Mouse (Mus musculus): ENCODE data around the gene Myadm. TPM values are rescaled to one million over a fixed set of nuclear protein-coding genes. Genes with fewer than 3 reads are reported as not detected.

Myadm gene
- 159 and 162 TPM in 2 replicates for polyA plus RNA-seq (2015; fragmentation: Nextera tagmentation; extraction: Ambion mirVana)

GRCm38 (mm10) chr7:3288976-3289970 is at the start of gene Myadm, which contains the start of gene Prkcg:
TSS of gene Myadm (plus strand) at chr7:3289080.
TSS of gene Prkcg (plus strand) at chr7:3289179.
- peak within 1 kb of the TSS; percentile 97 for H3K27ac ChIP-seq (replicated peaks)
- H3K27me3 ChIP-seq (replicated peaks): no peaks in the 10 kb centered on the region
- H3K4me2 ChIP-seq: peak within 1 kb of the TSS; percentile 81
- peak within 1 kb of the TSS; percentile 81 for H3K9ac ChIP-seq
- H3K36me3 ChIP-seq: peaks cover 10% of the 10 kb centered on the region
- peaks cover 36% of the 10 kb centered on the region for H3K4me1 ChIP-seq
- H3K4me3 ChIP-seq: peak within 1 kb of the TSS; percentile 67
- 2% methylated on average over 30 of the region's 30 CpGs for WGBS
- H3K9me3 ChIP-seq: no peaks in the 10 kb centered on the region
- ATAC-seq (ENCODE audit: extremely low read depth, insufficient number of reproducible peaks, low FRiP score, low TSS enrichment): no peak

DNA sequence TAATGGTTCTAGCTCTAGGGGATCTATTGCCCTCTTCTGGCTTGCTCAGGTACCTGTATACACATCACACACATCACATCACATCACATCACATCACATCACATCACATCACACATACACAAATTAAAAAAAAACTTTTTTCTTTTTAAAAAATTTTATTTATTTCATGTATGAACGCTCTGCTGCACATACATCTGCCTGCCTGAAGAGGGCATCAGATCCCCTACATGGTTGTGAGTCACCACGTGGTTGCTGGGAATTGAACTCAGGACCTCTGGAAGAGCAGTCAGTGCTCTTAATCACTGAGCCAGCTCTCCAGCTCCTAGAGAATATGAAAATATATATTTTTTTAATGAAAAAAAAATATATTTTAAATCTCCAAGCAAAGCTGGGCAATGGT is 49.7 kb upstream of the Myadm start:
- no peak for ATAC-seq (ENCODE audit: extremely low read depth, insufficient number of reproducible peaks, low FRiP score, low TSS enrichment)
- WGBS: 74% methylated on average over 2 of the region's 2 CpGs

DNA sequence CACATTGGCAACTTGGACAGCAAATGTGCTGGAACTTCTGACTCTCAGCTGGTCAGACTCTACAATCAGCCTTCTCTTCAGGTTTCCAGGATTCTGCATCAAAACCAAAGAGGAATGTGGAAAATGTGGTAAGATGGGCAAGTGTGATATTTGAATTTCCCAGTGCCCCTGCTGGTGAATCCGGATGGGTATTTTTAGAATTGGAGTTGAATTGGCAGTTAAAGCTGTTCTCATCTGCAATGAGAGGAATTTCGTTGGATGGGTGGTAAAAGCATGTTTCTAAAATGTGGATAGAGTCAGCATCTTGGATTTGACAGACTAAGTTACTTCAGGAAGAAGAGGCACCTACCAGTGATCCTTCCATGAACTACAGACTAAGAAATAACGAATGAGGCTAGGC is 28.2 kb upstream of the Myadm start:
- Histone ChIP-seq H3K9me3 (no peaks in the 10 kb centered on the region), H3K27ac (replicated peaks) (no peak overlapping the region), H3K27me3 (replicated peaks) (peaks cover 15% of the 10 kb centered on the region), H3K9ac (no peak overlapping the region), H3K4me2 (no peak overlapping the region), H3K36me3 (no peaks in the 10 kb centered on the region), H3K4me1 (peaks cover 11% of the 10 kb centered on the region), H3K4me3 (no peak overlapping the region)
- WGBS: 56% methylated on average over 3 of the region's 3 CpGs
- no peak for ATAC-seq (ENCODE audit: extremely low read depth, insufficient number of reproducible peaks, low FRiP score, low TSS enrichment)

More for the DNA sequence above, 49.7 kb upstream of the Myadm start:
- Histone ChIP-seq H3K9me3 (peaks cover 6% of the 10 kb centered on the region; the same call in 1 of the 2 replicates), H3K4me1 (no peaks in the 10 kb centered on the region), H3K27ac (replicated peaks) (no peak overlapping the region), H3K4me3 (no peak overlapping the region), H3K4me2 (no peak overlapping the region), H3K36me3 (no peaks in the 10 kb centered on the region), H3K9ac (no peak overlapping the region), H3K27me3 (replicated peaks) (no peaks in the 10 kb centered on the region)

GRCm38 (mm10) chr7:3261446-3261845 is 27.4 kb upstream of the Myadm start:
- no peak for ATAC-seq (ENCODE audit: extremely low read depth, insufficient number of reproducible peaks, low FRiP score, low TSS enrichment)
- Histone ChIP-seq H3K27me3 (replicated peaks) (peaks cover 15% of the 10 kb centered on the region), H3K9ac (no peak overlapping the region), H3K4me1 (peaks cover 11% of the 10 kb centered on the region), H3K4me2 (no peak overlapping the region), H3K4me3 (no peak overlapping the region), H3K27ac (replicated peaks) (no peak overlapping the region), H3K9me3 (no peaks in the 10 kb centered on the region), H3K36me3 (no peaks in the 10 kb centered on the region)
- 54% methylated on average over 4 of the region's 4 CpGs for WGBS

- H3K4me2 ChIP-seq: no peak overlapping the region
- no peak overlapping the region for H3K4me3 ChIP-seq
- WGBS: 29% methylated on average over 2 of the region's 2 CpGs
- peaks cover 15% of the 10 kb centered on the region for H3K27me3 ChIP-seq (replicated peaks)
- H3K36me3 ChIP-seq: no peaks in the 10 kb centered on the region
- no peak for ATAC-seq (ENCODE audit: extremely low read depth, insufficient number of reproducible peaks, low FRiP score, low TSS enrichment)
- H3K9ac ChIP-seq: no peak overlapping the region
- H3K4me1 ChIP-seq: peaks cover 11% of the 10 kb centered on the region
- H3K9me3 ChIP-seq: no peaks in the 10 kb centered on the region
- H3K27ac ChIP-seq (replicated peaks): no peak overlapping the region
These were observed 26.1 kb upstream of the Myadm start for GRCm38 (mm10) chr7:3262789-3263188.

GRCm38 (mm10) chr7:3264390-3265022 is 24.4 kb upstream of the Myadm start:
- H3K27me3 ChIP-seq (replicated peaks): peaks cover 15% of the 10 kb centered on the region
- H3K4me3 ChIP-seq: peak overlapping the region; percentile 42
- no peak overlapping the region for H3K27ac ChIP-seq (replicated peaks)
- WGBS: 14% methylated on average over 22 of the region's 22 CpGs
- H3K9me3 ChIP-seq: no peaks in the 10 kb centered on the region
- H3K36me3 ChIP-seq: no peaks in the 10 kb centered on the region
- no peak for ATAC-seq (ENCODE audit: extremely low read depth, insufficient number of reproducible peaks, low FRiP score, low TSS enrichment)
- H3K4me2 ChIP-seq: peak overlapping the region; percentile 70
- H3K4me1 ChIP-seq: peaks cover 11% of the 10 kb centered on the region
- H3K9ac ChIP-seq: peak overlapping the region; percentile 67

GRCm38 (mm10) chr7:3265311-3265710 is 23.6 kb upstream of the Myadm start:
- no peak for ATAC-seq (ENCODE audit: extremely low read depth, insufficient number of reproducible peaks, low FRiP score, low TSS enrichment)
- H3K4me2 ChIP-seq: peak overlapping the region; percentile 70
- H3K4me3 ChIP-seq: peak overlapping the region; percentile 42
- H3K9ac ChIP-seq: no peak overlapping the region
- H3K4me1 ChIP-seq: peaks cover 11% of the 10 kb centered on the region
- no peak overlapping the region for H3K27ac ChIP-seq (replicated peaks)
- H3K27me3 ChIP-seq (replicated peaks): peaks cover 15% of the 10 kb centered on the region
- 50% methylated on average over 6 of the region's 6 CpGs for WGBS
- H3K36me3 ChIP-seq: no peaks in the 10 kb centered on the region
- H3K9me3 ChIP-seq: no peaks in the 10 kb centered on the region

GRCm38 (mm10) chr7:3267261-3267660 is 21.6 kb upstream of the Myadm start:
- Histone ChIP-seq H3K4me1 (peaks cover 11% of the 10 kb centered on the region), H3K27me3 (replicated peaks) (peaks cover 15% of the 10 kb centered on the region), H3K4me2 (no peak overlapping the region), H3K27ac (replicated peaks) (no peak overlapping the region), H3K9ac (no peak overlapping the region), H3K4me3 (no peak overlapping the region), H3K9me3 (no peaks in the 10 kb centered on the region), H3K36me3 (no peaks in the 10 kb centered on the region)
- 55% methylated on average over 3 of the region's 3 CpGs for WGBS
- ATAC-seq (ENCODE audit: extremely low read depth, insufficient number of reproducible peaks, low FRiP score, low TSS enrichment): no peak

GRCm38 (mm10) chr7:3267888-3268287 is 21.0 kb upstream of the Myadm start:
- Histone ChIP-seq H3K9ac (no peak overlapping the region), H3K4me1 (peaks cover 11% of the 10 kb centered on the region), H3K4me3 (no peak overlapping the region), H3K4me2 (no peak overlapping the region), H3K36me3 (no peaks in the 10 kb centered on the region), H3K27ac (replicated peaks) (no peak overlapping the region), H3K27me3 (replicated peaks) (peaks cover 15% of the 10 kb centered on the region), H3K9me3 (no peaks in the 10 kb centered on the region)
- WGBS: 58% methylated on average over 8 of the region's 8 CpGs
- ATAC-seq (ENCODE audit: extremely low read depth, insufficient number of reproducible peaks, low FRiP score, low TSS enrichment): no peak

DNA sequence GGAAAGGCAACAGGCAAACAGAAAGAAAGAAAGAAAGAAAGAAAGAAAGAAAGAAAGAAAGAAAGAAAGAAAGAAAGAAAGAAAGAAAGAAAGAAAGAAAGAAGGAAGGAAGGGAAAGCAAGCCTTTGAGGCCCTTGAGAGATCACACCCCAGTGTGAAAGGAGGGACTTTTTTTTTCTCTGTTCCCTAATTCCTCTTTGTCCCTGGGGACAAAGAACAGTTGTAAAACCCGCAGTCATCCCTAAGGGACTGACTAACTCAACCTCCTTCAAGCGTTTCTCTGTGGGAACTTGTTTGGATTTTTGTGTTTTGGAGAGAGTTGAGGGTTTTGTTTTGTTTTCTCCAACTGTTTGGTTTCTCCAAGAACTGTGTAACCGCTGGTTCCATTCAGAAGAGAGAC is 20.6 kb upstream of the Myadm start:
- Histone ChIP-seq H3K4me3 (no peak overlapping the region), H3K9me3 (no peaks in the 10 kb centered on the region), H3K36me3 (no peaks in the 10 kb centered on the region), H3K4me1 (peaks cover 11% of the 10 kb centered on the region), H3K9ac (no peak overlapping the region), H3K4me2 (no peak overlapping the region), H3K27me3 (replicated peaks) (peaks cover 15% of the 10 kb centered on the region), H3K27ac (replicated peaks) (no peak overlapping the region)
- WGBS: 40% methylated on average over 3 of the region's 3 CpGs
- no peak for ATAC-seq (ENCODE audit: extremely low read depth, insufficient number of reproducible peaks, low FRiP score, low TSS enrichment)

GRCm38 (mm10) chr7:3272206-3272605 is 16.7 kb upstream of the Myadm start:
- no peak for ATAC-seq (ENCODE audit: extremely low read depth, insufficient number of reproducible peaks, low FRiP score, low TSS enrichment)
- Histone ChIP-seq H3K4me2 (no peak overlapping the region), H3K27ac (replicated peaks) (no peak overlapping the region), H3K9me3 (no peaks in the 10 kb centered on the region), H3K36me3 (no peaks in the 10 kb centered on the region), H3K4me3 (no peak overlapping the region), H3K9ac (no peak overlapping the region), H3K27me3 (replicated peaks) (no peaks in the 10 kb centered on the region), H3K4me1 (no peaks in the 10 kb centered on the region)
- 77% methylated on average over 9 of the region's 9 CpGs for WGBS
